Mouse (Mus musculus): ENCODE data around the gene Myo9b.
"Not testable (repeated sequence)": the region's sequence is repeated elsewhere in the genome, so short reads cannot be mapped to it uniquely, and the experiment has no call there.

Myo9b gene

DNA sequence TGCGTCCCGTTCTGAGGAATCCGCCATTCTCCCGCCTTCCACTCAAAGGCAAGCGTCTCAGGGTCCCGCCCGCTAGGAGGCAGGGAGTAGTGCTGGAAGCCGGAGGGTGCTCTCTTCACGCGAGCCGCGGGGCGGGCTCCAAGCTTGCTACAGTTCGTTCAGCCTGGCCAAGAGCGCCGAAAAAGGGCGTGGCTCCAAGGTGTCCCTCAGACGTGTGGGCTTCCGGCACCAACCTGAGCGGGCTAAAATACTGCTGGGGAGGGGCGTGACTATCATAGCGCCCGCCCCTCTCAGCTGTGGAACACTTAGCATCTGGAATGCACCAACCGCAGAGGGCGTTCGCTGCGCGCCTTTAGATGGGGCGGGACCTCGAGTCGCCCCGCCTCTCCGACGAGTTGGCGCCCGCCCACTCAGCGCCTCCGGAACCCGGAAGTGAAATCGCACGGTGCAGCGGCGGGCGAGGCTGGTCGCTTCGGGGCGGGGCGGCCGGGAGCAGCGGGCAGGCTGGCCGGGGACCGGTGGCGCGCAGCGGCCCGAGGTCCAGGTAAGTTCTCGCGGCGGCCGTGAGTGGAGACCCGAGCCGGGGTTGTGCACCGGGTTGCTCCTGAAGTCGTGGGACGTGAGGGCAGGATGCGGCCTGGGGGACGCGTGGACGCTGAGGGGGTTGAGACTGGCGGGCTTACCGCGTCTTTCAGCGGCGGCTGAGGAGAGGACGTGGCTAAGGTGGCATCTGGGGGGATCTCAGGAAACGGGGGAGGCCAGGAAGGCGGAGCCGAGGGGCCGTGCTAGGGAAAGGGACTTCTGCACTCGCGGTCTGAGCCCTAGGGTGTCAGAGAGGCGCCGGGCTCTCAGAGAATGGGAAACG, at the start of gene Myo9b, which contains the start of gene Haus8:
TSS of gene Myo9b (plus strand) at position 429 of the 865 bp plus-strand sequence.
TSS of gene Haus8 (minus strand) at position 649 of the 865 bp plus-strand sequence.
- DNase-seq: peak; percentile 98

DNA sequence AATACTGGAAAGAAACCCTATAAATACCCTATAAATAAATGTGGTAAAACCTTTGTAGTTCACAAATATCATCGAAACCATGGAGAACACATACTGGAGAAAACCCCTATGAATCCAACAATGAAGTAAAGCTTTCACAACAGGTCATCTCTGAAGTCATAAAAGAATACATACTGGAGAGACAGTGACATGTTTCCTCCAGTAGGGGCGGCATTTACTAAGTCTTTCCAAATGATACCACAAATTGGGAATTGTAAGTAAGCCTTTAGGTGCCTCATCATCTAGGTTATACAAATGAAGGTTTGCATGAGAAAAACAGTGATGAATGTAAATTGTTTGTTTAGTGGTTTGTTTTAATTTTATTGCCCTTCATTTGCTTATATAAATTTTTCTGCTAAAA, 48.0 kb upstream of the Myo9b start:
- peak; percentile 23 for DNase-seq

DNA sequence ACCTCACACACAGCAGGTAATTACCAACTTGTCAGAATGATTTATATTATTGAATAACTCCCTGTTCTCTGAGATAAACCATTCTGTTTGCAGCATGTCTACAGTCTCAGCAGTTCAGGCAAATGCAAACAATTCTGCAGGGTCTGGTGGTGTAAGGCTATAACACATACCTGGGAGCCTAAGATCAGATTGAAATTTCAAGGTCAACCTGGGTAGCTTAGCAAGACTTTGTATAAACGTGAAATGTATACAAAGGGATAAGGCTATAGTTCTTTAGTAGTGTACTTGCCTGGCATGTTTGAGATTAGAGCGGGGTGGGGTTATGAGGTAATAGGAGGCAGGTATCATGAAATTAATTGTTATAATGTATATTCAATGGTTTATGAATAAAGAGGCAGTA, 29.8 kb upstream of the Myo9b start:
- DNase-seq: no peak

DNA sequence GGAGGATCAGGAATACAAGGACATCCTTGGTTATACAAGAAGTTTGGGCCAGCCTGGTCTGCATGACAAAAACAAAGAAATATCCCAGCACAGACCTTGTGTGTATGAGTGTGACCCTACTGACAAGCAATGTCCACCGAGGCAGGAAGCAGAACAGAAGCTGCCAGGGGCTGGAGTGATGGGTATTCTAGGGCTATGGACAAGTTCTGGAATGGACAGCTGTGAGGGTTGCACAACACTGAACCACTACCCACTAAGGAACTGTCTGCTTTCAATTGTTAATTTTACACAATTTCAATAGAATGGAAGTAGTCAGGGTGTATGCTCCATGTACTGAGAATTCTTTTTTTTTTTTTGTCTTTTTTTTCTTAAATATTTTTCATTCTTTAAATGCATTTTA, 24.3 kb upstream of the Myo9b start:
- DNase-seq: no peak

DNA sequence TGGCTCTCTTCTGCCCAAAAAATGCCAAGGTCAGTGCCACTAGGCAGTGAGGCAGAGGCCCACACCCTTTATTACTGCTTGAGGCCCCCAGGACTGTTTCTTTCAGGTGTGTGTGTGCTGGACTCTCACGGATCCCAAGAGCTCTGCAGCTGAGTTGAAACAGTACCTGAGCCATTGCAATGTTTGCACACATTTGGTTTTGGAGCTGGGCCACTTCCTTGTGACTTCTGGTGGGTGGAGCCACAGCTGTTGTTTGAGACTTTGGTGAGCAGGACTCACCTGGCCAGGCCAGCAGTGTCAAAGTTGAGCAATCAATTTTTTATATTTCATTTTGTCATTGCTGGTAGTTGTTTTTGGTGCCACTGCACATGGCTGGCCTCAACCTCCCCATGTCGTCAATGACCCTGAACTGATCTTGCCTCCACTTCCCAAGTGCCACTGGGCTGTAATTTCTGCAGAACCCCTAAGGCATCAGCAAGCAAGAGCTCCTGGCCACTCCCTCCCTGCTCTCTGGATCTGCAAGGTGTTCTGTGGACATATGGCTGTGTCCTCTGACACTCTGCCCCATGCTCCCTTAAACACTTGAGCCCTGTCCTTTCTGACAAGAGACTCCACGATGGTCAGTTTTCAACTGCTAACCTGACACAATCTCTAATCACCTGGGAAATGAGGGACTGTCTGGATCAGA, 15.8 kb upstream of the Myo9b start:
- DNase-seq: no peak

DNA sequence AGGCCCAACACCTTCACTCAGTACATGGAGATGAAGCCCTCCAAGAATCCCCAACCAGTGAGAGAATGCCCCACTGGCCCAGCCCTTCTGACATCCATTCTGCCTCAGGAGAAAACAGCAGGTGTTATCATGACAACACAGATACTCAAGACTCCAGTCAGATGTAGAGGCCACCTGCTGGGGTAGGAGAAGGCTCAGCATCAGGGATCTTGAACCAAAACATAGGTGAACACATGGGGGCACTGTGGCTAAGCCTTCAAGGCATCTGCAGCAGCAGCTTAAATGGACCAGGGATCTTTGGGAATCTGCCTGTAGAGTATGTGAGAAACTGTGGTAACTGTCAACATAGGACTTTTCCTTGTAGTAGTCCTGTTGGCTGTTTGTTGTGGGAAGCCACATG, 11.3 kb upstream of the Myo9b start:
- peak; percentile 47 for DNase-seq

DNA sequence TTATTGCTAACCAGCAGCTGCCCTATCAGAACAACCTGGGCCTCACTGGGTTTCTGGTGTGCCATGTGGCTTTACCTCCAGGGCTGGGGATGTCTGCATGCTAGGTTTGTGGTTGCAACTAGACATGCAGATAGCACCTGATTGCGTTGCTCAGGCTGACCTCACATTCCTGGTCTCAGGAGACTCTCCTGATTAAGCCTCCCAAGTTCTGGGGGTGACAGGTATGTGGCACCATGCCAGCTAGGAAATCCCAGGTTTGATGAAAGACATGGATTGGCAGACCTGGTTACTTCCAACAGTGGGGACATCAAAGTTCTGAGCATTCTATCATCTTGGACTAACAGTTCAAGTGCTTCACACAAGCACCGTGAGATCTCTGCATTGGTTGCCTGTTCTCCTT, 4.8 kb upstream of the Myo9b start:
- DNase-seq: no peak

DNA sequence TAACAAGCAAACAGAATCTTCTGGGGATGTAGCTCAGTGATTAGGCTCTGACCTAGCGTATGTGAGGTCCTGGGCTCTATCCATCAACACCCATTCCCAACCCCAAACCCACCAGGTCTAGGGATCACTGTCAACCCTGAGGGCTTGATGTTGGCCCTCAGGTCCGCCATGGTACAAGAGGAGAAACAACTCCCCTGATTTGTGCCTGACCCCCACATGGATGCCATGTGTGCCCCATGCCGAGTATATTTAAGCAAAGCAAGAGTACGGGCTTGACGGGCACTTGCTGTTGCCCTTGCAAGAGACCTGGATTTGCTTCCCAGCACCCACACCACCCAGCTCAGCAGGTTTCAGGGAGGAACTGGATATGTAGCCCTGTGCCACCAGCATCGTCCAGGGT, 4.2 kb upstream of the Myo9b start:
- not testable (repeated sequence) for DNase-seq

DNA sequence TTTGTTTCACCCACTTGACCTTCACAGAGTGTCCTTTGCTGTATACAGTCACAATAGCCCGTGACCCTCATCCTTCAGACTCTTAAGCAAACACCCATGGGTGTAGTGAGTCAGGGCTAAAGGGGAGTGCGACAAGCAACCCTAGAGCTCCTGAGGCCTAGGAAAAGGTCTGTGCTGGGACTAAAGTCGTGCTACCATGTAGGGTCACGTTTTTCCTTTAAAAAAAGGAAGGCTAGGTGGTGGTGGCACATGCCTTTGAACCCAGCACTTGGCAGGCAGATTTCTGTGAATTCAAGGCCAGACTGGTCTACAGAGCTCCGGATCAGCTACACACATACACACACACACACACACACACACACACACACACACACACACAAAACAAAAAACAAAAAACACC, 884 bp upstream of the Myo9b start:
- no peak for DNase-seq

DNA sequence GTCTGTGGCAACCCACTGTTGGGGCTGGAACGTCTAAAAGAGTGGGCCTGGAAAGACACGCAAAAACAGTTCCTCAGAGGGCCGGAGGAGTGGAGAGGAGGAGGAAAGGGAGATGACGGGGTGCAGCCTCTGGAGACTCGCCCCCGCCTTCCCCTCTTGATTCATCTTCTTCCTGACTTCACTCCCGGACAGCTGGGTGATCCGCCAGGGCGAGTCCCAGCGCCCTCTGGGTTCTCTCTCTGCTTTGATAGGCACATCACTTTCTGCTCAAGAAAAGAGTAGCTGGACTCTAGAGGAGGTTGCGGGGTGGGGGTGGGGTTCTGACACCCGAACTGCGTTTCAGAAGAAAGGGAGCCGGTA, 617 bp downstream of the Myo9b start:
- DNase-seq: peak; percentile 75

DNA sequence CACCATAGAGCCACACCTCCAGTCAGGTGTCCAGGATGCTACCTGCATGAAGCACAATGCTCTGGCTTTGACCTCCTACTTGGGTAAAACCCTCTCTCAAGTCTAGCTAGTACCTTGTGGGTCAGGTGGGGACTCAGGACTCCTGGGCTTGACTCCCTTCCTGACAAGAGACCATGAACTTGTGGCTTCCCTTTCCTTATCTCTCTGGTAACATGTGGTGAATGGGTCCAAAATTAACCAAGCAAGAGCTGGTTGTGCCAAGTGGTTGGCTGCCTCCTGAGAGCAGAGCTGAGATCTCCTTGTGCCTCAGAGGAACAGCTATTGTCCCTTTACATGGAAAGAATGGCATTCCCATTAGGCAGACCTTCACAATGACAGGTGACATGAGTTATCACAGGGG, 2.0 kb downstream of the Myo9b start:
- no peak for DNase-seq

DNA sequence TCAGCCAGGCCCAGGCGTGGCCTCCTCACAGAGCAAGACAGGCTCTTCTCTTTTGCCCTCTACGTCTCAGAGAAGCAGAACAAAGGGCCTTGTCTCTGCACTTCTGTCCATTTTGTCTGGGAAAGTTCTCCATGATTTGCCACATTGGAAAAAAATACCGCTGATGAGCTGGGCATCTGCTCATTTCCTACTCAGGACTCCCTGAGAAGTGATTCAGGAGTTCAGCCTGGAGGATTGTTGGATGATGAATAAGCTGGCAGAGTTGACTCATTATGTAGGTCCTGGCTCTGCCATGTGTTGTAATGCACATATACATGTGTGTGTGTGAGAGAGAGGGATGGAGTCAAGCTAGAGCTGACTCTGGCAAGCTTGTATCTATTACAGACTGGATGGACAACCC, 3.7 kb downstream of the Myo9b start:
- no peak for DNase-seq

DNA sequence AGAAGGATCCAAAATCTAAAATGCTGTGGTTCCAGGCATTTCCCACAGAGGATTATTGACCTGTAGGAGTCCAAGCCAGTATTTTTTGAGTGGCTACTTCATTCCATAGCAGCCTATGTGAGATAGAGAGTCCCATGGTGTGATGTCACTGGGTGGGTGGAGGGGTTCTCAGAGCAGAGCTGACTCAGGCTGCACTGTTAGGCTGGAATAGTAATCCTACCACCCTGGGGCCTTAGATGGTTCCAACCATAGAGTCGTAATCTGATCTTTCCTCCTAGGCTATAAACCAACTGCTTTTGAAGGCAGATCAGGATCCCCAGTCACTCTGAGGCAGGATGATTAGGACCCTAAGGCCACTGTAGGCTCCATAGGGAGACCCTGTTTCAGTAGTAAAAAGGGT, 6.9 kb downstream of the Myo9b start:
- not testable (repeated sequence) for DNase-seq

DNA sequence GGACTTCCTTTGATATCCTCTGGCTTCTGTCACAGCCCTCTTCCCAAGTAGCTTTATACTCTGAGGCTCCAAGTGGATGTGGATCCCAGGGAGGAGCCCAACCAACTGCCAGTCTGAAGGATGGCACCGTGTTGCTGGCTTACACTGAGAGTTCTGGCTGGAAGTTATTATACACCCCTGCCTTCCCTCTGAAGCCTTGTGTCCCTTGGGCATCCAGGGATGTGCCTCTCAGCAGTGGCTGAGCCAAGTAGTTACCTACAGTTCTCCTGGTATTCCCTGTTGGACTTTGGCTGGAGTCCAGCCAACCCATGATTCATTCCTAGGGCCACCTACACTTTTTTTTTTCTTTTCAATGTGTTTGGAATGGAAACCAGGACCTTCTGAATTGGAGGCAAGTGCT, 9.2 kb downstream of the Myo9b start:
- not testable (repeated sequence) for DNase-seq

DNA sequence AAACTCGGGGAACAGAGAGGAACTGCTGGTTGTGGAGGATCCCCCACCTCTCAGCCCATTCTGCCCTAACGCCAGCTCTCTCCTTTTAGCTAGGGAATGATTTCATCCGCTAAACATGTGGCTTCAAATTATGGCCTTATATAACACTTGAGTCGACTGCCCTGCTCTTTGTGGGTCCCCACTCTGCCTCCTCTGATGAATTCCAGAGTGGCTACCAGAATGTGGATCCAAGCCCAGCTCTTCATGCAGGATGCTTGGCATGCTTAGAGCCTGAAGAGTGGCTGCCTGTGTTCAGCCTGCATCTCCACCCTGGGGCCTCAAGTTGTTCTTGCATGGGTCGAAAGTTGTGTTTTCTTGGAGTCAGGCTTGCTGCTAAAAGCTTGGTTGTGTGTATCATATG, 10.1 kb downstream of the Myo9b start:
- no peak for DNase-seq

DNA sequence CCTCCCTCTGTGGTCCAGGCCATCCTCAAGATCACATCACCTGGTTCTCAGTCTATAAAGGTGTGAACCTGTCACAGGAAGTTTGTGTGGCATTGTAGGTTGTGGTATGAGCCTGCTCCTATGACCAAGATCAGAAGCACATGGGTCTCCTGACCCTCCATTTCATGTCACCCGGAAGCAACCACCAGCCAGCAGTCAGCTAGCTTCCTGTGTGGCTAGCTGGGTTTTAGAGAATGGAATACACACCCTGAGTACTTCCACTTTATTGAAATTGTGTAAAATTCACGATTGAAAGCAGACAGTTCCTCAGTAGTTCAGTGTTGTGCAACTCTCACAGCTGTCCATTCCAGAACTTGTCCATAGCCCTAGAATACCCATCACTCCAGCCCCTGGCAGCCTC, 13.7 kb downstream of the Myo9b start:
- not testable (repeated sequence) for DNase-seq

DNA sequence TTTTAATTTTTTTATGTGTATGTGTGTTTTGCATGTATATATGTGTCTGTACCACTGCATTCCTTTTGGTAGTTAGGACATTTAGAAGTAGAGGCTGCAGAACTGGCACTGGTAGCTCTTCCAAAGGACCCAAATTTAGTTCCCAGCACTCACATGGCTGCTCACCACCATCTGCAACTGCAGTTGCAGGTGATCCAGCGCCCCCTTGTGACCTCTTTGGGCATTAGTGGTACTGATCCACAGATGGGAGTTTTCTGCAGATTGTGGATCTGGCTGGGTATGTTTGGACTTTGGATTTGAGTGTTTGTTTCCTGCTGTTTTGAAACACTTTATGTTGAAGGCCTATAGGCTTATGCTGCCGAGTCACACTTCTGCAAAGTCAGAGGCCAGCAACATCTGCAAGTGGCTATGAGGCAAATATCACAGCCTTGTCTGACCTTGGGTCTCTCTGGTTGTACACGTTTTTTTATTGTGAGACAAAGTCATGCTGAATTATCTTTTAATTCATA, 16.0 kb downstream of the Myo9b start:
- no peak for DNase-seq

DNA sequence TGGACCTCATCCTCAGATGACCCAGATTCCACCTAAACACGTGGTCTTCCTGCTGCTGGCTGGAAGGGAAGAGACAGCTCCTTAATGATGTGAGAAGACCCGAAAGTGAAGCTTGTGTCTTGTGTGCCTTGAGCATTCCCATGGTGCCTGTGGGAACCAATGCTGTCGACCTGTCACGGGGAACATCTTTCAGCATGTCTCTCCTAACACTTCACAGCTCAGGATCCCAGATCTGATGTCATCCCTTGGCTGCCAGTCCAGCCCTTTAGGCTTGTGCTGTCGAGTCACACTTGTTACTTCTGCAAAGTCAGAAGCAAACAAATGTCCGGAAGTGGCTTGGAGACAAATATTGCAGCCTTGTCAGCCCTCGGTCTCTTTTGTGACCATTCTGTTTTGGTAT, 16.6 kb downstream of the Myo9b start:
- DNase-seq: no peak

DNA sequence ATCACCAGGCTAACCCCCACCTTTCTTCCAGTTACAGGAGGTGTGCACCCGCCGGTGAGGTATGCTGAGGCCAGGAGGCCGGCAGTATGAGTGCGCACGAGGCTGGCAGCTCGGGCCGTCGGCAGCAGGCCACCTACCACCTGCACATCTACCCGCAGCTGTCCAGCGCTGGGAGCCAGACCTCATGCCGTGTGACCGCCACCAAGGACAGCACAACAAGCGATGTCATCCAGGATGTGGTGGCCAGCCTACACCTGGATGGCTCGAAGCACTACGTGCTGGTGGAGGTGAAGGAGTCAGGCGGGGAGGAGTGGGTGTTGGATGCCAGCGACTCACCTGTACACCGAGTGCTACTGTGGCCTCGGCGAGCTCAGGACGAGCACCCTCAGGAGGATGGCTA, 17.7 kb downstream of the Myo9b start:
- DNase-seq: no peak

DNA sequence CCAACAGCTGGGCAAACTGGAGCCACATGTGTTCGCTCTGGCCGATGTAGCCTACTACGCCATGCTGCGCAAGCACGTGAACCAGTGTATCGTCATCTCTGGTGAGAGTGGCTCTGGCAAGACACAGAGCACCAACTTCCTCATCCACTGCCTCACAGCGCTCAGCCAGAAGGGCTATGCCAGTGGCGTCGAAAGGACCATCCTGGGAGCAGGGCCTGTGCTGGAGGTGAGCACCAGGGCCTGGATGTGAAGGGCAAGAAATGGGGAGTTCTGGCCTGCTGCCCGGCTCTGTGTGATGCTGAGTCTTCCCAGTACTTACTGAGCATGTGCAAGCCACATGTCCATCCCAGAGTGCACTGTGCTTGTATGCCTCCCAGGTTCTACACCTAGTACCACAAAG, 18.4 kb downstream of the Myo9b start:
- no peak for DNase-seq

DNA sequence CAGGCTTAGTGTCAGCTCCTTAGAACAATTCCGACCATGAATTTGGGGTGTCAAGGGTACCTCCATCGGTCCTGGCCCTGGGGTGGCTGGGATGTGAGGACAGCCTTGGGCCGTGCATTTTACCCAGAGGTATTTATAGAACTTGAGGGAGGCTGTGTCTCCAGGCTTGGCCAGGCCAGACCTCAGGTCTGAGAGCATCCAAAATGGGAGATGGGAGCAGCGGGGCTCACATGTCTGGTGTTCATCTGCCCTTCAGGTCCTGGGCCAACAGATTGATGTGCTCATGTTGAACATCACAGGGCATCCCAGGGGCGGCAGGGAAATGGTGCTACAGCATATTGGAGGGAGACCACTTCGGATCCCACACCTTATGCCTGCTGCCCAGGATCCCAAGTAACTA, 18.8 kb downstream of the Myo9b start:
- no peak for DNase-seq

DNA sequence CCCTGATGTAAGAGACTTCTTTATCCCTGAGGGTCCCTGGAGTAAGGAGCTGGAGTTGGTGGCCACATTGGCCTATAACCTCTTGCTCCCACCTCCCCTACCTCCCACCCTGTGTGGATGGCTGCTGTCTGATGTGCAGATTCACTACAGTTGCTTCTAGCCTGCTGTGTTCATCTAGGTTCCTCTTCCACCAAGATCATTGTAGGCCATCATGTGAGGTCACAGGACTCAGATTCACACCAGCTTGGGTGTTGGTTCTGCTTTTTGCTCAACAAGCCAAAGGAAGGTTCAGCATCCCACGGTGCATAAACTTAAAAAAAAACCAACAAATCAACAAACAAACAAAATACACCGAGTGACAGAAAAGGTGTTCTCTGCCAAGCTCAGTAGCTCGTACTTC, 21.4 kb downstream of the Myo9b start:
- DNase-seq: not testable (repeated sequence)

DNA sequence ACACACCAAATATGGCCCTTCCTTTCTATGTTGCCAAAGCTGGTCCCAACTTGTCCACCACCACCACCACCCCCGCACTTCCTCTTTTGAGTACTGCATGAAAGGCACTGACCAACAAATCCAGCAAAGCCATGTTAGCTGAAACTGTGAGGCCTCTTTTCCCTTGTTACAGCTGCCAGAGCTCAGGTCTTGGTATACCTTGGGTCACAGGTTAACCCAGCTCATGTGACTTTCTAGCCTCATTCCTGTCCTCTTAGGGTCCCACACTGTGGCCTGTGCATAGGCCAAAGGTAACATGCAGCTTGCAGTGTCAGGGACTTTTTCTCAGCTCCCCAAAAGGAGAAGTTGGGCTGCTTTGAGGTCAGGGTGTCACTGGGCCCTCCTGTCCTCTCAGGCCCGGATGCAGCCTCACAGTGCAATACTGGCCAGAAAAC, 23.7 kb downstream of the Myo9b start:
- DNase-seq: no peak

DNA sequence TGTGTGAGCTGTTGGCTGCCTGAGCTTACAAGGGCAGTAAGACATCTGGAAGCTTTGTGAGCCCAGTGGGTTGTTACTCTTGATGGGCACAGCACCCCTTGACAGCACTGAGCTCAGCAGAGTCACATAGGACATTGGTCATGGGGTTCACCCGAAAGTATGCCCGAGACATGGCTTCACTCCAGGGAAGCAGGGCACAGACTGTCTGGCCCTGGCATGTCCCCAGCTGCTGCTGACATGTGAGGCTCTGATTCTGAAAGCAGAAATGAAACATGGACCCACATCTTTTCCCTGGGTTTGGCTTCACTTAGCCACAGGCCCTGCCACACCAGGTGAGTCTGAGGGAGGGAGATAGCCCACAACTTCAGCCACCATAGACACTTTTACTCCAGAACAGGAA, 24.3 kb downstream of the Myo9b start:
- DNase-seq: no peak
